Mouse (Mus musculus) B cell, adult 2 months (primary cell): Measurements from ENCODE around the gene Olfr1286.

Experiments used
- DNase-seq, 2 experiments: peaks; one replicate each; pipeline ENCODE4 v3.0.0; 2022

Olfr1286 gene

DNA sequence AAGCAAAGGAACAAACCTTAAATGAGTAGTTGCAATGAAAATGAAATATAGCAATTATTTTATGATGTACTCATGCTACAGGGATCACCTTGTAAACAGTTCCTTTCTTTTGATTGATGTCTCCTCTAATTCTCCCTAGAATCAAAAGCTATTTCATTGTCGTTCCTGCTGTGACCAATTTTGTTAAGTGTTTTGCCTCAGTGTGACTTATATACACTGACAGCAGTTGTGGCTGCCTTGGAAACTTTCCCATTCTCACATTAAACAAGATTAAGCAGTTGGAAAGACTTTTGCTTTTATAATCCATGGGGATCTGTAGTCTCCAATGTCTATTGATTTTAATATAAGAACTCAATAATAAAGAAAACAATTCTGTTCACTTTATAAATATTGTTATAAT lies at the start of gene Olfr1286:
TSS of gene Olfr1286 (minus strand) at position 185 of the 400 bp plus-strand sequence.
- no peak for DNase-seq

DNA sequence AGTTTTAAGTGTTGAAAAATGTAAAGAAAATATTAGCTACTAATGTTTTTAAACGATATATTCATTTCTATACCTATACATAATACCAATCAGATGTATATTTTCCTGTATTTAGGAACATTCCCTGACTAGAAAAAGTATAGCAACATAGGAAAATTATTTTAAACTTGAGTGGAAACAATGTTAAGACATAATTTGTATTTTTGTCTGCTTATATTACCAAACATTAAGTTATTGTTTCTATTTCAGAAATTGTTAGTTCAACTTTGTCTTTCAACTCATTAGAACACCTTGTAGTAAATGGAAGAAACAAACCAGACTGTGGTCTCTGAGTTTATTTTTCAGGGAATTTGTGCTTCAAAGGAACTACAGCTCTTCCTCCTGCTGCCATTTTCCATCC lies 25.9 kb upstream of the Olfr1286 start, which contains the start of gene Olfr1287:
TSS of gene Olfr1287 (plus strand) at position 301 of the 400 bp plus-strand sequence.
- DNase-seq = no peak

DNA sequence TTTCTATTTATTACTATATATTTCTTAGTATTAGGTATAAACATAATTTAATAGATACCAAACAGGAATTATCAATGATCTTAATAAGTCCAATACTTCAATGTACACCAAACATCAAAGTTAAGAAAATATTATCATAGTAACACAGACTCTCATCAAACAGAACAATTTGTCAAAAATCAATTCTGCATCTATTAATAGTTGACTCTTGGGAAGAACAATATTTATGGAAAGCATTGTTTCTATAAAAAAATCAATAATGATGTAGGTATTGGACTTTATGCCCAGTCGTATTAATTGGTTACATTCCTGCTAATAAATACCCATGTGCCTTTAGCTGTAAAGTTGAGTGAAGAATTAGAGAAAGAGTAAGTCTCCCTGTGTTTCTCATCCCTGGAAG lies 47.7 kb downstream of the Olfr1286 start, which contains the start of gene Olfr1284:
TSS of gene Olfr1284 (plus strand) at position 301 of the 400 bp plus-strand sequence.
- no peak for DNase-seq
